Mouse (Mus musculus) heart, postnatal 0 days (tissue): ENCODE measurements at regions not wholly inside any gene's neighbourhood (a gene's known extent, or its start where the extent isn't known, plus 50 kb on each side); places are given as distances from the start of the nearest gene placed in this dataset.

Experiments used
- CTCF ChIP-seq: IDR thresholded peaks from 2 replicates; pipeline ENCODE4 v1.5.1; 2016; ENCODE audit warnings: antibody characterized with exemption, control low read depth, low read depth
- EP300 ChIP-seq: IDR thresholded peaks from 2 replicates; pipeline ENCODE4 v1.6.1; 2016; ENCODE audit warnings: antibody characterized with exemption, low read depth

DNA sequence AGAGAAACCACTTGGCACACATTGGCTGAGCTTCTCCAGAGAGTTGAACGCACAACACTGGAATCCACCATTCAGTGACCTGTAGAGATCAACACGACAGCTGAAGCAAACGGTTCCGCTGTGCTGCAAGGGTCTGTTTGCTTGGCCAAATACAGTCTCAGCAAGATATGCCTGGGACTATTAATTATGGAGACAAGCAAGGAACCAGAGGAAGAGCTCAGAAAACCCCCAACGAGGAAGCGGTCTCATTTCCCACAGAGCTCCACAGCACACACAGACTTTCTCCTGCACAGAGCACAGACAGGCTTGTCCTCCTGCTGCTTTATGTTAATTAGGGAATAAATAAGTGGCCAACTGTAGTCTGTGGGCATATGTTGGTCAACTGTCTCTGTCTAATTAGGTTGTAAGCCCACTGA is 223.4 kb upstream of the Tacr3 start:
- TF ChIP-seq CTCF (no peak), EP300 (no peak)
